Mouse (Mus musculus): ENCODE data around the gene Polk. TPM values are rescaled to one million over a fixed set of nuclear protein-coding genes. Genes with fewer than 3 reads are reported as not detected.

The Polk gene
- polyA plus RNA-seq, 1 experiment, result 0.30 TPM

DNA sequence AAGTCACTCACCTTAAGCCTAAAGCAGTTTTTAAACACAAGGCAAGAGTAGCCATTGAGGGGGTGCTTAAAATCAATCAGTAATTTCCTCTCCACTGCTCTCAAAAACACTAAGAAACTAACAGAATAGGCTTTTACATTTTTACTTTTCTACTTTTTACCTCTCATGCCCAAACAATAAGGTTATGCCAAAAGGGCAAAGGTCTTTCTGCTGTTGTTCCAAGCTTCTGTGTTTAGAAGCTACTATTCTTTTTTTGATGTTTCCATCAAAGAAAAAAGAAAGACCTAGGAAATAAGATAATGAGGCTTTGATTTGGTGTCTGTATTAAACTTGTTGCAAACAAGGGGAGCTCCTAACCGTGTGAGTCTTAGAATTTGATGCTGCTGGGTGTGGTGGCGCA, 42.5 kb downstream of the Polk start:
- no peak for TF ChIP-seq CTCF (IDR thresholded peaks at IDR 0.05; ENCODE audit: extremely low read depth, insufficient read length, insufficient replicate concordance, low read depth, low read length)
- TF ChIP-seq POLR2A (IDR thresholded peaks at IDR 0.05; ENCODE audit: low read depth, low read length), result no peak
- H3K27me3 ChIP-seq (ENCODE audit: control insufficient read depth, insufficient read depth, low read length), result no peaks in the 10 kb centered on the region

DNA sequence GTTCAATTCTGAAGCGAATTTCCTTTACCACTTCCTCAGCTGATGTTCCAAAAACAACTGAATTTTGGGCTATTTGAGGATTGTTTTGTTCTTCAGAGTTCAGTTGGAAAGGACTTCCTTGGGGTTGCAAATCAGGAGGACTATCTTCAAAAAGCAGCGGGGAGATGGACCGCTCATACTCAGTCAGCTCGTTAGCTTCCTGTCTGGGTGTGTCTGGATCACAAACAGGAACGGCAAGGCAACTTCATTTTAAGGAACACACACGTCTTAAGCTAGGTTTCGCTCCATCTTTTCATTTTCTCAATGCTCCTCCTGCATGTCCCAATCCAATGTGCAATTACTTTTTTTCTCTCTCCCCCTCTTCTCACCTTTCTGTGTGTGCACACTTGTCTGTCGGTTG, 45.7 kb downstream of the Polk start:
- Histone ChIP-seq H3K4me1 (ENCODE audit: control insufficient read depth, insufficient read depth, insufficient read length, low read length) (no peaks in the 10 kb centered on the region), H3K27me3 (ENCODE audit: control insufficient read depth, insufficient read depth, low read length) (no peaks in the 10 kb centered on the region), H3K4me3 (ENCODE audit: low read depth, low read length) (no peak overlapping the region), H3K36me3 (ENCODE audit: control insufficient read depth, insufficient read depth, low read length) (peaks cover 11% of the 10 kb centered on the region), H3K27ac (ENCODE audit: insufficient read depth, low read depth, low read length) (no peak overlapping the region)
- TF ChIP-seq CTCF (IDR thresholded peaks at IDR 0.05; ENCODE audit: extremely low read depth, insufficient read length, insufficient replicate concordance, low read depth, low read length), result no peak
- no peak for TF ChIP-seq POLR2A (IDR thresholded peaks at IDR 0.05; ENCODE audit: low read depth, low read length)
- WGBS, result 83% methylated on average over 8 of the region's 8 CpGs

More for the DNA sequence above, 42.5 kb downstream of the Polk start:
- WGBS, result 75% methylated on average over 2 of the region's 2 CpGs
- H3K27ac ChIP-seq (ENCODE audit: insufficient read depth, low read depth, low read length), result no peak overlapping the region
- H3K36me3 ChIP-seq (ENCODE audit: control insufficient read depth, insufficient read depth, low read length), result peaks cover 9% of the 10 kb centered on the region
- no peak overlapping the region for H3K4me3 ChIP-seq (ENCODE audit: low read depth, low read length)
- no peaks in the 10 kb centered on the region for H3K4me1 ChIP-seq (ENCODE audit: control insufficient read depth, insufficient read depth, insufficient read length, low read length)

GRCm38 (mm10) chr13:96490433-96490832, 51.9 kb downstream of the Polk start, which contains the start of gene Gm17622:
Gene Gm17622, plus strand, starts transcription at chr13:96490733.
- H3K27ac ChIP-seq (ENCODE audit: insufficient read depth, low read depth, low read length), result no peak within 1 kb of the TSS
- no peak within 1 kb of the TSS for H3K4me3 ChIP-seq (ENCODE audit: low read depth, low read length)
- 96% methylated on average over 3 of the region's 3 CpGs for WGBS
- TF ChIP-seq CTCF (IDR thresholded peaks at IDR 0.05; ENCODE audit: extremely low read depth, insufficient read length, insufficient replicate concordance, low read depth, low read length) (no peak), POLR2A (IDR thresholded peaks at IDR 0.05; ENCODE audit: low read depth, low read length) (no peak)
- H3K27me3 ChIP-seq (ENCODE audit: control insufficient read depth, insufficient read depth, low read length), result no peaks in the 10 kb centered on the region
- no peaks in the 10 kb centered on the region for H3K4me1 ChIP-seq (ENCODE audit: control insufficient read depth, insufficient read depth, insufficient read length, low read length)
- peaks cover 22% of the 10 kb centered on the region for H3K36me3 ChIP-seq (ENCODE audit: control insufficient read depth, insufficient read depth, low read length)

DNA sequence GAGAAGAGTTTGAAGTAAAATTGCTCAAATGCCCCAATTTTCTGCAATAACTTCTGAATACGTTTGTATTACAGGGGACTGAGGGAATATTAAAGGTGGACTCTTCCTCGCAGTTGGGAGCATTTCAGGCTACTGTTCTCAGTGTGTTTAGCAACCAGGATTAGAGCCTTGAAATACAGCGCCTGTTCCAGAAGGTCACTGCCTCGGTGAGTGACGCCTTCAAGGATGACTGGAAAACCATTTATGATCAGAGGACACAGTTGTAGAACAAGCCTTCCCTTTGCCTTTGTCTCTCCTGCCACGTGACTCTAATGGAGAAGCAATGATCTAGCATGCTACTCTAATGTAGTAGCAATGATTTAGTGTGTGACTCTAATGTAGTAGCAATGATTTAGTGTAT, 54.4 kb downstream of the Polk start:
- H3K27me3 ChIP-seq (ENCODE audit: control insufficient read depth, insufficient read depth, low read length), result no peaks in the 10 kb centered on the region
- WGBS, result 97% methylated on average over 6 of the region's 6 CpGs
- no peaks in the 10 kb centered on the region for H3K4me1 ChIP-seq (ENCODE audit: control insufficient read depth, insufficient read depth, insufficient read length, low read length)
- H3K4me3 ChIP-seq (ENCODE audit: low read depth, low read length), result no peak overlapping the region
- H3K27ac ChIP-seq (ENCODE audit: insufficient read depth, low read depth, low read length), result no peak overlapping the region
- peaks cover 27% of the 10 kb centered on the region for H3K36me3 ChIP-seq (ENCODE audit: control insufficient read depth, insufficient read depth, low read length)
- TF ChIP-seq CTCF (IDR thresholded peaks at IDR 0.05; ENCODE audit: extremely low read depth, insufficient read length, insufficient replicate concordance, low read depth, low read length), result no peak
- TF ChIP-seq POLR2A (IDR thresholded peaks at IDR 0.05; ENCODE audit: low read depth, low read length), result no peak

DNA sequence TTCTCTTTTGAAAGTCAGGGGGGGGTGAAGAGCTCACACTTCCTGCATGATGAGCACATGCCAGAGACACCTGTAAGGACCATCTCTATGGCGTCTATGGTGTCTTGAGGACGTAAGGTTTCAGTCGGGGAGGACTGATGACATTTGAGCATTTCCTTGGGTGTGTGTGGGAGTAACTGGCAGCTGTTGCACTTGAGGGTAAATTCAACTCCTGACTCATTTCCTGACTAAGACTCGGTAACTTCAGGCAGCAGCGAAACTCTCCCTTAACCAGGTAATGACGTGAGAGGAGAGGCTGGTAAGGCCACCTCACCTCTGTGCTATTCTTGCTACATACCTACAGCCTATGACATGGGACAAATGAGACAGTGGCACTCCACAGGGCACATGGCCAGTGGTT, 55.1 kb downstream of the Polk start:
- H3K4me1 ChIP-seq (ENCODE audit: control insufficient read depth, insufficient read depth, insufficient read length, low read length), result no peaks in the 10 kb centered on the region
- H3K27ac ChIP-seq (ENCODE audit: insufficient read depth, low read depth, low read length), result no peak overlapping the region
- no peaks in the 10 kb centered on the region for H3K27me3 ChIP-seq (ENCODE audit: control insufficient read depth, insufficient read depth, low read length)
- no peak for TF ChIP-seq POLR2A (IDR thresholded peaks at IDR 0.05; ENCODE audit: low read depth, low read length)
- no peak for TF ChIP-seq CTCF (IDR thresholded peaks at IDR 0.05; ENCODE audit: extremely low read depth, insufficient read length, insufficient replicate concordance, low read depth, low read length)
- H3K4me3 ChIP-seq (ENCODE audit: low read depth, low read length), result no peak overlapping the region
- H3K36me3 ChIP-seq (ENCODE audit: control insufficient read depth, insufficient read depth, low read length), result peaks cover 28% of the 10 kb centered on the region
- 81% methylated on average over 6 of the region's 6 CpGs for WGBS

- Histone ChIP-seq H3K36me3 (ENCODE audit: control insufficient read depth, insufficient read depth, low read length) (peaks cover 9% of the 10 kb centered on the region; the same call in 1 of the 2 replicates), H3K27me3 (ENCODE audit: control insufficient read depth, insufficient read depth, low read length) (no peaks in the 10 kb centered on the region), H3K4me1 (ENCODE audit: control insufficient read depth, insufficient read depth, insufficient read length, low read length) (no peaks in the 10 kb centered on the region), H3K27ac (ENCODE audit: insufficient read depth, low read depth, low read length) (no peak overlapping the region), H3K4me3 (ENCODE audit: low read depth, low read length) (no peak overlapping the region)
- TF ChIP-seq POLR2A (IDR thresholded peaks at IDR 0.05; ENCODE audit: low read depth, low read length), result no peak
- TF ChIP-seq CTCF (IDR thresholded peaks at IDR 0.05; ENCODE audit: extremely low read depth, insufficient read length, insufficient replicate concordance, low read depth, low read length), result no peak
- WGBS, result 88% methylated on average over 1 of the region's 1 CpGs
Measured at GRCm38 (mm10) chr13:96478991-96479390, 63.4 kb downstream of the Polk start.

DNA sequence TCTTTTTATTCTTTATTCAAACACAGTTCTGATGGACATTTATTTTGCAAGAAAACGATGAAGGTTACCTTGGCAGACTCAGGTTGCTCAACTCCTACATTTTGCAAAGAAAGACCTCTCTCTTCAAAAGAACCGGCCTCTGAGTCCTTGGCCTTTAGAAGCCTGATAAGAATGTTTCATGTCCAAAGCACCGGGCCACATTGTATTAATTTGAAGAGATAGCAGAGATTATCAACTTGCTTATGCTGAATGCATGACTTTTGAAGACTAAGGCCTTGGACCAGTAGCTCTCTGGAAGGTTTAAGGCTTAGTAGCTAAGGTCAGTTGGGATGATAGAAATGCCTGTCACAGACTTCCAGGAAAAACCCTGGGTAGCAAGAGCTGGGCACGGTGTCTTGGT, 65.2 kb downstream of the Polk start:
- Histone ChIP-seq H3K4me1 (ENCODE audit: control insufficient read depth, insufficient read depth, insufficient read length, low read length) (no peaks in the 10 kb centered on the region), H3K27me3 (ENCODE audit: control insufficient read depth, insufficient read depth, low read length) (no peaks in the 10 kb centered on the region), H3K4me3 (ENCODE audit: low read depth, low read length) (no peak overlapping the region), H3K36me3 (ENCODE audit: control insufficient read depth, insufficient read depth, low read length) (peaks cover 5% of the 10 kb centered on the region; the same call in 1 of the 2 replicates), H3K27ac (ENCODE audit: insufficient read depth, low read depth, low read length) (no peak overlapping the region)
- TF ChIP-seq POLR2A (IDR thresholded peaks at IDR 0.05; ENCODE audit: low read depth, low read length), result no peak
- TF ChIP-seq CTCF (IDR thresholded peaks at IDR 0.05; ENCODE audit: extremely low read depth, insufficient read length, insufficient replicate concordance, low read depth, low read length), result no peak
- 57% methylated on average over 4 of the region's 4 CpGs for WGBS

Measured in small intestine, adult 2 months (tissue).